ENCODE assay signal across 10 mouse cellular contexts in genomic region chr2:161470025-161470424, GRCm38 (mm10).
DNase-seq lines count a peak whose midpoint lies in the region; ATAC-seq lines count a peak whose summit lies in the region.
"Had no signal": no experiment of that assay in that cellular context is flagged by ENCODE, and none has a peak within 500 bp of the region (broad histone marks: within the 10 kb centered on the region; RNA-seq: fewer than 3 reads in every experiment).

No protein-coding gene starts in this region.

- no peaks in the 10 kb centered on the region for H3K9me3 ChIP-seq in heart, embryonic 12.5 days (replicated peaks)
- H3K9me3 ChIP-seq: heart, embryonic 15.5 days; megakaryocyte, embryonic 14.5 days had no signal

- no peak overlapping the region for H3K4me2 ChIP-seq in heart, embryonic 12.5 days
- H3K4me2 ChIP-seq: heart, embryonic 15.5 days had no signal

- no peak for ATAC-seq in heart, embryonic 12.5 days (ENCODE audit: insufficient number of reproducible peaks, low FRiP score)

- H3K9ac ChIP-seq in heart, embryonic 12.5 days: no peak overlapping the region
- H3K9ac ChIP-seq: heart, embryonic 15.5 days had no signal

- no peaks in the 10 kb centered on the region for H3K4me1 ChIP-seq in heart, embryonic 12.5 days (replicated peaks)
- H3K4me1 ChIP-seq: heart, embryonic 15.5 days; megakaryocyte, embryonic 14.5 days had no signal

- intact Hi-C loops in heart, postnatal 10 days (cut with DNase I): loop anchor here (2.0 to 5.0 kb wide), 2 partner anchors 1189 to 1212 kb away; no protein-coding TSS in a partner anchor

- no peak overlapping the region for H3K27ac ChIP-seq in heart, embryonic 12.5 days (ENCODE audit: poor library complexity, severe bottlenecking)
- H3K27ac ChIP-seq: heart, embryonic 15.5 days had no signal

- peak; percentile 24 to 45 for DNase-seq in heart, postnatal 10 days
- DNase-seq in heart, adult 11 months: no peak
- DNase-seq in 3T3-L1 (ENCODE audit: low read depth, low spot score): peak; percentile 3
- DNase-seq in brain, embryonic 18.5 days (ENCODE audit: low read depth, low spot score): peak; percentile 42
- DNase-seq in forelimb bud, embryonic 11.5 days (ENCODE audit: low read depth, low spot score): peak; percentile 33
- DNase-seq in retina, embryonic 14.5 days (ENCODE audit: low spot score): peak; percentile 78
- DNase-seq in ovary, postnatal 36 days (ENCODE audit: low spot score): no peak

- H3K36me3 ChIP-seq in heart, embryonic 12.5 days: no peaks in the 10 kb centered on the region
- H3K36me3 ChIP-seq: heart, embryonic 15.5 days had no signal

- H3K27me3 ChIP-seq in heart, embryonic 12.5 days (replicated peaks): no peaks in the 10 kb centered on the region
- H3K27me3 ChIP-seq: heart, embryonic 15.5 days; megakaryocyte, embryonic 14.5 days had no signal

- WGBS in heart, embryonic 12.5 days: 16% methylated on average over 2 of the region's 2 CpGs

- H3K4me3 ChIP-seq in heart, embryonic 12.5 days: no peak overlapping the region
- H3K4me3 ChIP-seq: heart, embryonic 15.5 days; megakaryocyte, embryonic 14.5 days had no signal

Comparison
In these comparisons a context has a peak if more than half of its experiments do, and no peak if none do; other contexts are left out.
1. DNase-seq: peak in heart, postnatal 10 days (2 of 2), 3T3-L1 (single experiment), brain, embryonic 18.5 days (single experiment), forelimb bud, embryonic 11.5 days (single experiment) and retina, embryonic 14.5 days (single experiment); none in heart, adult 11 months (single experiment) and ovary, postnatal 36 days (single experiment).